7 mouse cellular contexts compared by ENCODE assay signal in genomic region chr8:69654358-69654981, GRCm38 (mm10). TPM values are rescaled to one million over a fixed set of nuclear protein-coding genes. Genes with fewer than 3 reads are reported as not detected.
DNase-seq lines count a peak whose midpoint lies in the region; ATAC-seq and TF ChIP-seq lines count a peak whose summit lies in the region.

Gene Zfp964, plus strand, starts transcription at chr8:69654479.

- peak; percentile 93 to 94 for DNase-seq in adrenal gland, postnatal 36 days
- DNase-seq in heart, adult 18-20 months = peak; percentile 95 to 96
- DNase-seq in kidney, adult 2 months = peak; percentile 97
- DNase-seq in spleen, adult 2 months (ENCODE audit: low read depth in 1 of 2, low spot score in 2 of 2) = peak; percentile 62 to 82

- peak within 1 kb of the TSS; percentile 87 for H3K4me2 ChIP-seq in embryonic facial prominence, embryonic 13.5 days
- peak within 1 kb of the TSS; percentile 81 for H3K4me2 ChIP-seq in limb, embryonic 12.5 days
- H3K4me2 ChIP-seq in midbrain, embryonic 15.5 days = peak within 1 kb of the TSS; percentile 72

- peak within 1 kb of the TSS; percentile 86 for H3K27ac ChIP-seq in embryonic facial prominence, embryonic 13.5 days
- 0 out of 2 replicates have a peak within 1 kb of the TSS, but pooled peaks have one; percentile 11 for H3K27ac ChIP-seq in kidney, adult 2 months (ENCODE audit: insufficient read depth, low read depth, low read length)
- peak within 1 kb of the TSS; percentile 94 for H3K27ac ChIP-seq in limb, embryonic 12.5 days
- H3K27ac ChIP-seq in midbrain, embryonic 15.5 days = peak within 1 kb of the TSS; percentile 90
- no peak within 1 kb of the TSS for H3K27ac ChIP-seq in spleen, adult 2 months (ENCODE audit: insufficient read depth, low read length)

- peak; percentile 60 for TF ChIP-seq POLR2A in kidney, adult 2 months (IDR thresholded peaks at IDR 0.05; ENCODE audit: low read depth, low read length)
- TF ChIP-seq POLR2A in spleen, adult 2 months (IDR thresholded peaks at IDR 0.05; ENCODE audit: low read depth, low read length) = no peak

- H3K9ac ChIP-seq in embryonic facial prominence, embryonic 13.5 days = peak within 1 kb of the TSS; percentile 85
- H3K9ac ChIP-seq in limb, embryonic 12.5 days (replicated peaks) = peak within 1 kb of the TSS; percentile 81
- peak within 1 kb of the TSS; percentile 62 for H3K9ac ChIP-seq in midbrain, embryonic 15.5 days

- H3K4me1 ChIP-seq in embryonic facial prominence, embryonic 13.5 days = 0 out of 2 replicates have a peak, but pooled peaks cover 7% of the 10 kb centered on the region
- H3K4me1 ChIP-seq in kidney, adult 2 months (ENCODE audit: control insufficient read depth, insufficient read depth, low read length) = no peaks in the 10 kb centered on the region
- peaks cover 5% of the 10 kb centered on the region; the same call in 1 of the 2 replicates for H3K4me1 ChIP-seq in limb, embryonic 12.5 days (replicated peaks)
- H3K4me1 ChIP-seq in midbrain, embryonic 15.5 days = peaks cover 11% of the 10 kb centered on the region
- peaks cover 3% of the 10 kb centered on the region; the same call in 1 of the 2 replicates for H3K4me1 ChIP-seq in spleen, adult 2 months (ENCODE audit: control insufficient read depth, insufficient read depth, insufficient read length)

- H3K36me3 ChIP-seq in embryonic facial prominence, embryonic 13.5 days = peaks cover 9% of the 10 kb centered on the region
- no peaks in the 10 kb centered on the region for H3K36me3 ChIP-seq in kidney, adult 2 months (ENCODE audit: control insufficient read depth, insufficient read depth, low read length)
- H3K36me3 ChIP-seq in limb, embryonic 12.5 days = peaks cover under 1% of the 10 kb centered on the region; the same call in 1 of the 2 replicates
- no peaks in the 10 kb centered on the region for H3K36me3 ChIP-seq in midbrain, embryonic 15.5 days (replicated peaks)
- no peaks in the 10 kb centered on the region for H3K36me3 ChIP-seq in spleen, adult 2 months (ENCODE audit: control insufficient read depth, insufficient read depth, low read length)

- no peaks in the 10 kb centered on the region for H3K9me3 ChIP-seq in embryonic facial prominence, embryonic 13.5 days
- peaks cover 10% of the 10 kb centered on the region; the same call in 1 of the 2 replicates for H3K9me3 ChIP-seq in limb, embryonic 12.5 days
- no peaks in the 10 kb centered on the region for H3K9me3 ChIP-seq in midbrain, embryonic 15.5 days

- ATAC-seq in embryonic facial prominence, embryonic 13.5 days (ENCODE audit: insufficient number of reproducible peaks, insufficient read depth, low FRiP score, low TSS enrichment, low read depth) = peak; percentile 99
- ATAC-seq in limb, embryonic 12.5 days (ENCODE audit: insufficient number of reproducible peaks, insufficient read depth, low FRiP score, low TSS enrichment, low read depth) = peak; percentile 99
- ATAC-seq in midbrain, embryonic 15.5 days (replicated peaks) = peak; percentile 100

- H3K4me3 ChIP-seq in embryonic facial prominence, embryonic 13.5 days = peak within 1 kb of the TSS; percentile 69
- peak within 1 kb of the TSS; percentile 64 for H3K4me3 ChIP-seq in kidney, adult 2 months (ENCODE audit: insufficient read depth, low read depth, low read length)
- peak within 1 kb of the TSS; percentile 63 for H3K4me3 ChIP-seq in limb, embryonic 12.5 days (replicated peaks)
- peak within 1 kb of the TSS; percentile 71 for H3K4me3 ChIP-seq in midbrain, embryonic 15.5 days
- H3K4me3 ChIP-seq in spleen, adult 2 months (ENCODE audit: extremely low read depth, insufficient read depth, insufficient read length) = peak within 1 kb of the TSS; percentile 73

- TF ChIP-seq CTCF in kidney, adult 2 months (conservative IDR thresholded peaks at IDR 0.05; ENCODE audit: insufficient read depth, insufficient read length, low read depth, low read length) = no peak
- no peak for TF ChIP-seq CTCF in spleen, adult 2 months (IDR thresholded peaks at IDR 0.05; ENCODE audit: extremely low read depth, insufficient read depth, insufficient read length, insufficient replicate concordance)

- peaks cover 4% of the 10 kb centered on the region; the same call in 1 of the 2 replicates for H3K27me3 ChIP-seq in embryonic facial prominence, embryonic 13.5 days
- no peaks in the 10 kb centered on the region for H3K27me3 ChIP-seq in kidney, adult 2 months (replicated peaks; ENCODE audit: control insufficient read depth, insufficient read depth, low read length)
- no peaks in the 10 kb centered on the region for H3K27me3 ChIP-seq in limb, embryonic 12.5 days
- no peaks in the 10 kb centered on the region for H3K27me3 ChIP-seq in midbrain, embryonic 15.5 days (replicated peaks)
- H3K27me3 ChIP-seq in spleen, adult 2 months (ENCODE audit: control insufficient read depth, insufficient read depth, low read length) = no peaks in the 10 kb centered on the region

- WGBS in embryonic facial prominence, embryonic 13.5 days = under 1% methylated on average over 55 of the region's 55 CpGs
- under 1% methylated on average over 55 of the region's 55 CpGs for WGBS in kidney, adult 2 months
- under 1% methylated on average over 55 of the region's 55 CpGs for WGBS in limb, embryonic 12.5 days
- under 1% methylated on average over 51 of the region's 55 CpGs for WGBS in midbrain, embryonic 15.5 days
- under 1% methylated on average over 55 of the region's 55 CpGs for WGBS in spleen, adult 2 months

RNA-seq across cellular contexts. Expression of gene Zfp964, which starts in this region (rescaled TPM):
- total RNA-seq in adrenal gland, postnatal 36 days (2021) = 1 to 10 TPM; 2.8 TPM
- polyA plus RNA-seq in embryonic facial prominence, embryonic 13.5 days (2015; fragmentation: Nextera tagmentation; extraction: Ambion mirVana) = 2.6 and 3.8 TPM in 2 replicates
- 1 to 10 TPM; 1.2 to 1.4 TPM for total RNA-seq in heart, adult 18-20 months (2021)
- polyA plus RNA-seq in kidney, adult 2 months (2012; rRNA removed) = 0.80 and 0.97 TPM in 2 replicates
- 2.9 and 3.6 TPM in 2 replicates for polyA plus RNA-seq in limb, embryonic 12.5 days (2016; fragmentation: Nextera tagmentation; extraction: Ambion mirVana)
- polyA plus RNA-seq in midbrain, embryonic 15.5 days (2015; fragmentation: Nextera tagmentation; extraction: Ambion mirVana) = 2.6 and 3.0 TPM in 2 replicates
- 0.14 and 0.20 TPM in 2 replicates for polyA plus RNA-seq in spleen, adult 2 months (2012; rRNA removed)

Comparison
In these comparisons a context has a peak if more than half of its experiments do, and no peak if none do; other contexts are left out.
1. Peak in DNase-seq, H3K4me3 ChIP-seq and H3K27ac ChIP-seq in kidney, adult 2 months; RNA of the gene not detected or under 1 TPM.
2. Peak in DNase-seq and H3K4me3 ChIP-seq in spleen, adult 2 months; RNA of the gene not detected or under 1 TPM.